Mouse (Mus musculus) gastrocnemius, postnatal 4 days (tissue): ENCODE measurements around the gene Wrb. TPM values are rescaled to one million over a fixed set of nuclear protein-coding genes. Genes with fewer than 3 reads are reported as not detected.

Source experiments
- total RNA-seq, 2 experiments: library from RNA; stranded (reverse); gene quantifications; 2 replicates each; pipeline ENCODE4 v1.2.3; 2021

The Wrb gene
- total RNA-seq, 2 experiments from 2014 or later, result 14.0 to 18.1 TPM

Other genes with a start within 250 kb of the Wrb start
- gene Psmg1, start 154.4 kb upstream of the Wrb start, total RNA-seq, result 10 to 100 TPM; 22.2 to 24.6 TPM
- 100 to 1,000 TPM; 118 to 133 TPM for gene Brwd1, start 62.9 kb upstream of the Wrb start, total RNA-seq
- 100 to 1,000 TPM; 172 to 185 TPM for gene Hmgn1, start 17.7 kb upstream of the Wrb start, total RNA-seq
- gene Lca5l, start 46.9 kb downstream of the Wrb start, total RNA-seq, result 1 to 10 TPM; 1.6 to 2.0 TPM
- gene Sh3bgr, start 55.0 kb downstream of the Wrb start, total RNA-seq, result 100 to 1,000 TPM; 439 to 518 TPM
- gene B3galt5, start 90.4 kb downstream of the Wrb start, total RNA-seq, result under 1 TPM; 0.10 to 0.23 TPM